Mouse (Mus musculus) stomach, postnatal 0 days (tissue): ENCODE results near the gene Tmpo. TPM values are rescaled to one million over a fixed set of nuclear protein-coding genes. Genes with fewer than 3 reads are reported as not detected.

Experiments
- ATAC-seq: fragments of 200-750 bp; cut with Nextera tagmentation; 2 replicates; pipeline ENCODE4 v1.8.0; 2017; ENCODE audit not compliant: low FRiP score, low TSS enrichment
- DNase-seq: peaks from one replicate; pipeline ENCODE4 v3.0.0-alpha.2; 2016; ENCODE audit warnings: low spot score
- H3K27ac ChIP-seq: fragments of 300-500 bp; sonication (generic); replicated peaks from 2 replicates; pipeline ENCODE4 v1.5.1; 2014; ENCODE audit warnings: mild to moderate bottlenecking, control low read depth
- H3K27me3 ChIP-seq: fragments of 300-500 bp; sonication (generic); 2 replicates; pipeline ENCODE4 v1.6.1; 2014; ENCODE audit warnings: low read length; ENCODE audit not compliant: control insufficient read depth, insufficient read depth
- H3K36me3 ChIP-seq: fragments of 300-500 bp; sonication (generic); 2 replicates; pipeline ENCODE4 v1.6.1; 2014; ENCODE audit warnings: low read length, mixed read lengths; ENCODE audit not compliant: control insufficient read depth, insufficient read depth
- H3K4me1 ChIP-seq: fragments of 300-500 bp; sonication (generic); replicated peaks from 2 replicates; pipeline ENCODE4 v1.6.1; 2014; ENCODE audit warnings: antibody characterized with exemption; ENCODE audit not compliant: control insufficient read depth, insufficient read depth
- H3K4me2 ChIP-seq: fragments of 300-500 bp; sonication (generic); replicated peaks from 2 replicates; pipeline ENCODE4 v1.6.1; 2014; ENCODE audit warnings: low read depth, mild to moderate bottlenecking, control low read depth, moderate library complexity
- H3K4me3 ChIP-seq: fragments of 300-500 bp; sonication (generic); 2 replicates; pipeline ENCODE4 v1.5.1; 2014; ENCODE audit warnings: low read depth, low read length, control low read depth
- H3K9ac ChIP-seq: fragments of 300-500 bp; sonication (generic); 2 replicates; pipeline ENCODE4 v1.6.1; 2014; ENCODE audit warnings: mild to moderate bottlenecking, low read length, control low read depth, mixed read lengths
- H3K9me3 ChIP-seq: fragments of 300-500 bp; sonication (generic); 2 replicates; pipeline ENCODE4 v1.6.1; 2016; ENCODE audit warnings: low read length; ENCODE audit not compliant: control insufficient read depth
- CTCF ChIP-seq: IDR thresholded peaks from 2 replicates; pipeline ENCODE4 v1.5.1; 2016; ENCODE audit warnings: antibody characterized with exemption, low read depth, mild to moderate bottlenecking, moderate library complexity
- EP300 ChIP-seq: optimal IDR thresholded peaks from 2 replicates; pipeline ENCODE3; 2016; ENCODE audit warnings: antibody characterized with exemption
- WGBS: fragments of 180-500 bp; shearing (Covaris S2); extraction: QIAGEN DNeasy Blood & Tissue Kit; methylation state at CpG from one replicate; pipeline ENCODE4 v1.1.7; 2014; 5-methylcytosine and 5-hydroxymethylcytosine counted together
- polyA plus RNA-seq: library from polyadenylated mRNA; unstranded; fragments of >200 nt; fragmentation: Nextera tagmentation; extraction: Ambion mirVana; gene quantifications from 2 replicates; pipeline ENCODE4 v1.2.1, GENCODE M21; 2015

Gene Tmpo
- polyA plus RNA-seq, 1 experiment from 2014 or later: 57.1 TPM

GRCm38 (mm10) chr10:91105981-91106380, 75.1 kb downstream of the Tmpo start:
- no peak for ATAC-seq
- H3K4me3 ChIP-seq: no peak overlapping the region
- TF ChIP-seq EP300 (no peak), CTCF (no peak)
- no peak overlapping the region for H3K27ac ChIP-seq
- H3K4me1 ChIP-seq: no peaks in the 10 kb centered on the region
- no peaks in the 10 kb centered on the region for H3K9me3 ChIP-seq
- no peak overlapping the region for H3K4me2 ChIP-seq
- H3K9ac ChIP-seq: no peak overlapping the region
- H3K36me3 ChIP-seq: peaks cover 3% of the 10 kb centered on the region; the same call in 1 of the 2 replicates
- H3K27me3 ChIP-seq: no peaks in the 10 kb centered on the region
- 81% methylated on average over 3 of the region's 3 CpGs for WGBS
- DNase-seq: no peak

- DNase-seq (no peak), ATAC-seq (no peak)
- no peak overlapping the region for H3K9ac ChIP-seq
- H3K36me3 ChIP-seq: peaks cover 3% of the 10 kb centered on the region; the same call in 1 of the 2 replicates
- H3K4me3 ChIP-seq: no peak overlapping the region
- TF ChIP-seq EP300 (no peak), CTCF (no peak)
- no peaks in the 10 kb centered on the region for H3K4me1 ChIP-seq
- no peaks in the 10 kb centered on the region for H3K27me3 ChIP-seq
- H3K4me2 ChIP-seq: no peak overlapping the region
- no peak overlapping the region for H3K27ac ChIP-seq
- no peaks in the 10 kb centered on the region for H3K9me3 ChIP-seq
- 93% methylated on average over 14 of the region's 14 CpGs for WGBS
These were observed 78.1 kb downstream of the Tmpo start for GRCm38 (mm10) chr10:91102799-91103590.

- H3K4me1 ChIP-seq: no peaks in the 10 kb centered on the region
- DNase-seq: no peak
- TF ChIP-seq EP300: no peak
- TF ChIP-seq CTCF: no peak
- no peak overlapping the region for H3K4me2 ChIP-seq
- 94% methylated on average over 25 of the region's 25 CpGs for WGBS
- no peaks in the 10 kb centered on the region for H3K9me3 ChIP-seq
- no peaks in the 10 kb centered on the region for H3K27me3 ChIP-seq
- H3K4me3 ChIP-seq: no peak overlapping the region
- H3K36me3 ChIP-seq: peaks cover 3% of the 10 kb centered on the region; the same call in 1 of the 2 replicates
- ATAC-seq: no peak
- H3K9ac ChIP-seq: no peak overlapping the region
- H3K27ac ChIP-seq: no peak overlapping the region
These were observed 79.2 kb downstream of the Tmpo start for GRCm38 (mm10) chr10:91101936-91102335.

GRCm38 (mm10) chr10:91100101-91100500, 81.0 kb downstream of the Tmpo start:
- DNase-seq (no peak), ATAC-seq (no peak)
- 88% methylated on average over 1 of the region's 1 CpGs for WGBS
- no peak for TF ChIP-seq CTCF
- TF ChIP-seq EP300: no peak
- H3K9me3 ChIP-seq: no peaks in the 10 kb centered on the region
- peaks cover 3% of the 10 kb centered on the region; the same call in 1 of the 2 replicates for H3K36me3 ChIP-seq
- no peak overlapping the region for H3K27ac ChIP-seq
- H3K27me3 ChIP-seq: no peaks in the 10 kb centered on the region
- no peaks in the 10 kb centered on the region for H3K4me1 ChIP-seq
- H3K4me2 ChIP-seq: no peak overlapping the region
- no peak overlapping the region for H3K9ac ChIP-seq
- H3K4me3 ChIP-seq: no peak overlapping the region

- Histone ChIP-seq H3K36me3 (peaks cover 3% of the 10 kb centered on the region; the same call in 1 of the 2 replicates), H3K9ac (no peak overlapping the region), H3K27ac (no peak overlapping the region), H3K27me3 (no peaks in the 10 kb centered on the region), H3K9me3 (no peaks in the 10 kb centered on the region), H3K4me2 (no peak overlapping the region), H3K4me1 (no peaks in the 10 kb centered on the region), H3K4me3 (no peak overlapping the region)
- DNase-seq (no peak), ATAC-seq (no peak)
- TF ChIP-seq EP300 (no peak), CTCF (no peak)
- 86% methylated on average over 8 of the region's 8 CpGs for WGBS
These were observed 83.1 kb downstream of the Tmpo start for GRCm38 (mm10) chr10:91098056-91098455.

Other genes with a start within 250 kb of the Tmpo start
- gene Apaf1, start 98.5 kb downstream of the Tmpo start, polyA plus RNA-seq: 6.6 and 6.7 TPM in 2 replicates
- 34.0 and 37.3 TPM in 2 replicates for gene Ikbip, start 98.4 kb downstream of the Tmpo start, polyA plus RNA-seq
- 523 and 539 TPM in 2 replicates for gene Slc25a3, start 57.3 kb downstream of the Tmpo start, polyA plus RNA-seq